8 mouse cellular contexts compared by ENCODE assay signal in genomic region chr4:148444250-148444967, GRCm38 (mm10). TPM values are rescaled to one million over a fixed set of nuclear protein-coding genes. Genes with fewer than 3 reads are reported as not detected.
DNase-seq lines count a peak whose midpoint lies in the region; ATAC-seq and TF ChIP-seq lines count a peak whose summit lies in the region.

TSS of gene Ubiad1 (minus strand) at chr4:148444771.

- DNase-seq in CD8-positive naive resting alpha-beta T cell, adult 2 months (ENCODE audit: low read depth in 2 of 2, low spot score in 2 of 2): peak; percentile 46 to 49
- DNase-seq in forebrain, embryonic 11.5 days (ENCODE audit: low spot score): peak; percentile 92
- peak; percentile 91 to 94 for DNase-seq in kidney, postnatal 25 days
- DNase-seq in stomach, postnatal 0 days (ENCODE audit: low spot score): peak; percentile 94

- under 1% methylated on average over 46 of the region's 46 CpGs for WGBS in forebrain, embryonic 11.5 days
- WGBS in heart, embryonic 15.5 days: under 1% methylated on average over 46 of the region's 46 CpGs
- WGBS in liver, embryonic 16.5 days (ENCODE audit: insufficient replicate concordance): under 1% methylated on average over 46 of the region's 46 CpGs
- WGBS in neural tube, embryonic 12.5 days: under 1% methylated on average over 46 of the region's 46 CpGs
- WGBS in stomach, postnatal 0 days: under 1% methylated on average over 45 of the region's 46 CpGs

- TF ChIP-seq EP300 in stomach, postnatal 0 days (optimal IDR thresholded peaks at IDR 0.05): peak; percentile 77

- H3K4me1 ChIP-seq in brown adipose tissue, adult 24 weeks (ENCODE audit: control insufficient read depth, insufficient read depth, insufficient read length, low read length): peaks cover 8% of the 10 kb centered on the region
- peaks cover 6% of the 10 kb centered on the region for H3K4me1 ChIP-seq in forebrain, embryonic 11.5 days (replicated peaks; ENCODE audit: control insufficient read depth, insufficient read depth, low read length)
- peaks cover 26% of the 10 kb centered on the region for H3K4me1 ChIP-seq in heart, embryonic 15.5 days (replicated peaks)
- H3K4me1 ChIP-seq in liver, embryonic 16.5 days (ENCODE audit: control insufficient read depth, low read depth, low read length): peaks cover 32% of the 10 kb centered on the region
- peaks cover 24% of the 10 kb centered on the region for H3K4me1 ChIP-seq in neural tube, embryonic 12.5 days
- H3K4me1 ChIP-seq in stomach, postnatal 0 days (replicated peaks; ENCODE audit: control insufficient read depth, insufficient read depth): peaks cover 8% of the 10 kb centered on the region

- peak within 1 kb of the TSS; percentile 93 for H3K4me3 ChIP-seq in brown adipose tissue, adult 24 weeks (ENCODE audit: insufficient read depth, low read depth, low read length)
- H3K4me3 ChIP-seq in forebrain, embryonic 11.5 days (ENCODE audit: low read depth, low read length): peak within 1 kb of the TSS; percentile 81
- peak within 1 kb of the TSS; percentile 79 for H3K4me3 ChIP-seq in heart, embryonic 15.5 days
- peak within 1 kb of the TSS; percentile 88 for H3K4me3 ChIP-seq in liver, embryonic 16.5 days (ENCODE audit: low read depth, low read length)
- H3K4me3 ChIP-seq in neural tube, embryonic 12.5 days: peak within 1 kb of the TSS; percentile 78
- H3K4me3 ChIP-seq in stomach, postnatal 0 days (ENCODE audit: low read depth, low read length): peak within 1 kb of the TSS; percentile 90

- H3K27ac ChIP-seq in brown adipose tissue, adult 24 weeks (replicated peaks; ENCODE audit: low read depth, low read length): peak within 1 kb of the TSS; percentile 97
- H3K27ac ChIP-seq in forebrain, embryonic 11.5 days (ENCODE audit: low read depth, low read length): 0 out of 2 replicates have a peak within 1 kb of the TSS, but pooled peaks have one; percentile 27
- peak within 1 kb of the TSS; percentile 88 for H3K27ac ChIP-seq in heart, embryonic 15.5 days
- H3K27ac ChIP-seq in liver, embryonic 16.5 days (ENCODE audit: low read length): peak within 1 kb of the TSS; percentile 88
- H3K27ac ChIP-seq in neural tube, embryonic 12.5 days: no peak within 1 kb of the TSS
- H3K27ac ChIP-seq in stomach, postnatal 0 days (replicated peaks): peak within 1 kb of the TSS; percentile 82

- peak within 1 kb of the TSS; percentile 79 for H3K4me2 ChIP-seq in forebrain, embryonic 11.5 days (ENCODE audit: low read depth, low read length, severe bottlenecking)
- H3K4me2 ChIP-seq in heart, embryonic 15.5 days: peak within 1 kb of the TSS; percentile 76
- peak within 1 kb of the TSS; percentile 89 for H3K4me2 ChIP-seq in liver, embryonic 16.5 days (ENCODE audit: low read depth, low read length)
- peak within 1 kb of the TSS; percentile 80 for H3K4me2 ChIP-seq in neural tube, embryonic 12.5 days (replicated peaks)
- H3K4me2 ChIP-seq in stomach, postnatal 0 days (replicated peaks; ENCODE audit: low read depth): peak within 1 kb of the TSS; percentile 79

- H3K9me3 ChIP-seq in forebrain, embryonic 11.5 days (ENCODE audit: control insufficient read depth, low read length): no peaks in the 10 kb centered on the region
- H3K9me3 ChIP-seq in heart, embryonic 15.5 days (replicated peaks): no peaks in the 10 kb centered on the region
- H3K9me3 ChIP-seq in liver, embryonic 16.5 days (replicated peaks; ENCODE audit: control insufficient read depth, low read length): no peaks in the 10 kb centered on the region
- no peaks in the 10 kb centered on the region for H3K9me3 ChIP-seq in neural tube, embryonic 12.5 days
- H3K9me3 ChIP-seq in stomach, postnatal 0 days (ENCODE audit: control insufficient read depth, low read length): no peaks in the 10 kb centered on the region

- TF ChIP-seq CTCF in stomach, postnatal 0 days (IDR thresholded peaks at IDR 0.05; ENCODE audit: low read depth): peak; percentile 29; the same call in 1 of the 2 replicates

- ATAC-seq in forebrain, embryonic 11.5 days (replicated peaks; ENCODE audit: low FRiP score): peak; percentile 65
- ATAC-seq in heart, embryonic 15.5 days (replicated peaks; ENCODE audit: insufficient number of reproducible peaks, insufficient read depth, low FRiP score, low read depth): peak; percentile 76
- peak; percentile 71 for ATAC-seq in liver, embryonic 16.5 days (ENCODE audit: low read depth)
- ATAC-seq in neural tube, embryonic 12.5 days (ENCODE audit: low FRiP score, low read depth): peak; percentile 23; the same call in 1 of the 2 replicates
- ATAC-seq in stomach, postnatal 0 days (ENCODE audit: low FRiP score, low TSS enrichment): peak; percentile 79

- no peaks in the 10 kb centered on the region for H3K36me3 ChIP-seq in forebrain, embryonic 11.5 days (ENCODE audit: control insufficient read depth, insufficient read depth, low read length)
- 0 out of 2 replicates have a peak, but pooled peaks cover 4% of the 10 kb centered on the region for H3K36me3 ChIP-seq in heart, embryonic 15.5 days
- no peaks in the 10 kb centered on the region for H3K36me3 ChIP-seq in liver, embryonic 16.5 days (ENCODE audit: control insufficient read depth, insufficient read depth)
- 0 out of 2 replicates have a peak, but pooled peaks cover 3% of the 10 kb centered on the region for H3K36me3 ChIP-seq in neural tube, embryonic 12.5 days
- H3K36me3 ChIP-seq in stomach, postnatal 0 days (ENCODE audit: control insufficient read depth, insufficient read depth, low read length): no peaks in the 10 kb centered on the region

- H3K9ac ChIP-seq in forebrain, embryonic 11.5 days (ENCODE audit: low read length): peak within 1 kb of the TSS; percentile 79
- peak within 1 kb of the TSS; percentile 84 for H3K9ac ChIP-seq in heart, embryonic 15.5 days
- peak within 1 kb of the TSS; percentile 88 for H3K9ac ChIP-seq in liver, embryonic 16.5 days (ENCODE audit: low read depth, low read length)
- peak within 1 kb of the TSS; percentile 82 for H3K9ac ChIP-seq in neural tube, embryonic 12.5 days
- peak within 1 kb of the TSS; percentile 89 for H3K9ac ChIP-seq in stomach, postnatal 0 days (ENCODE audit: low read length)

- no peaks in the 10 kb centered on the region for H3K27me3 ChIP-seq in forebrain, embryonic 11.5 days (ENCODE audit: control insufficient read depth, insufficient read depth, low read length)
- H3K27me3 ChIP-seq in heart, embryonic 15.5 days: no peaks in the 10 kb centered on the region
- no peaks in the 10 kb centered on the region for H3K27me3 ChIP-seq in liver, embryonic 16.5 days (ENCODE audit: control insufficient read depth, insufficient read depth, low read depth, low read length)
- H3K27me3 ChIP-seq in neural tube, embryonic 12.5 days (replicated peaks): no peaks in the 10 kb centered on the region
- no peaks in the 10 kb centered on the region for H3K27me3 ChIP-seq in stomach, postnatal 0 days (ENCODE audit: control insufficient read depth, insufficient read depth, low read length)

RNA-seq across cellular contexts. Expression of gene Ubiad1, which starts in this region (rescaled TPM):
- polyA plus RNA-seq in brown adipose tissue, adult 24 weeks (2012; ENCODE audit: insufficient read depth, insufficient read length, missing spikeins): 12.7 and 17.7 TPM in 2 replicates
- polyA plus RNA-seq in forebrain, embryonic 11.5 days (2014; fragmentation: Nextera tagmentation; extraction: Ambion mirVana): 17.0 and 19.6 TPM in 2 replicates
- polyA plus RNA-seq in heart, embryonic 15.5 days (2015; fragmentation: Nextera tagmentation; extraction: Ambion mirVana): 19.5 and 22.8 TPM in 2 replicates
- 10.8 and 11.9 TPM in 2 replicates for polyA plus RNA-seq in liver, embryonic 16.5 days (2015; fragmentation: Nextera tagmentation; extraction: Ambion mirVana)
- 19.5 and 19.7 TPM in 2 replicates for polyA plus RNA-seq in neural tube, embryonic 12.5 days (2016; fragmentation: Nextera tagmentation; extraction: Ambion mirVana)
- polyA plus RNA-seq in stomach, postnatal 0 days (2015; fragmentation: Nextera tagmentation; extraction: Ambion mirVana): 9.5 and 10.3 TPM in 2 replicates

Comparison
In these comparisons a context has a peak if more than half of its experiments do, and no peak if none do; other contexts are left out.
1. ATAC-seq: peak in every context shown above with its lines; median percentile 79 in stomach, postnatal 0 days; 76 in heart, embryonic 15.5 days; 71 in liver, embryonic 16.5 days; 65 in forebrain, embryonic 11.5 days; 23 in neural tube, embryonic 12.5 days.